Mouse (Mus musculus) C2C12 (cell line): Measurements from ENCODE around the gene Prpf31. TPM values are rescaled to one million over a fixed set of nuclear protein-coding genes. Genes with fewer than 3 reads are reported as not detected.
"Not testable (repeated sequence)": the region's sequence is repeated elsewhere in the genome, so short reads cannot be mapped to it uniquely, and the experiment has no call there.

Source experiments
- H3K27me3 ChIP-seq: one replicate; pipeline ENCODE4 v1.6.1; 2011; ENCODE audit not compliant: control insufficient read depth, insufficient read depth, insufficient read length
- H3K36me3 ChIP-seq: one replicate; pipeline ENCODE4 v1.6.1; 2011; ENCODE audit not compliant: control insufficient read depth, insufficient read depth
- H3K4me3 ChIP-seq: one replicate; pipeline ENCODE4 v1.5.1; 2011; ENCODE audit warnings: mild to moderate bottlenecking, control low read depth; ENCODE audit not compliant: poor library complexity, insufficient read depth, severe bottlenecking
- H3K79me2 ChIP-seq: one replicate; pipeline ENCODE4 v1.6.1; 2011; ENCODE audit not compliant: control insufficient read depth, insufficient read depth
- H3K79me3 ChIP-seq: one replicate; pipeline ENCODE4 v1.6.1; 2011; ENCODE audit warnings: low read depth, control low read depth
- H3ac ChIP-seq: one replicate; pipeline ENCODE3; 2011; ENCODE audit warnings: low read depth; ENCODE audit not compliant: control insufficient read depth, insufficient read length
- CEBPB ChIP-seq: IDR thresholded peaks from one replicate; pipeline ENCODE4 v1.6.1; 2011; ENCODE audit warnings: low read depth, mild to moderate bottlenecking, control low read depth, moderate library complexity
- CTCF ChIP-seq: IDR thresholded peaks from one replicate; pipeline ENCODE4 v1.5.1; 2011; ENCODE audit not compliant: control insufficient read depth, insufficient read depth, insufficient read length
- FOSL1 ChIP-seq: IDR thresholded peaks from one replicate; pipeline ENCODE4 v1.8.0; 2011; ENCODE audit warnings: mild to moderate bottlenecking, low read length; ENCODE audit not compliant: poor library complexity, insufficient read depth, severe bottlenecking
- MAX ChIP-seq: IDR thresholded peaks from one replicate; pipeline ENCODE4 v1.6.1; 2011; ENCODE audit warnings: mild to moderate bottlenecking, control low read depth
- MYOD1 ChIP-seq: IDR thresholded peaks from one replicate; pipeline ENCODE4 v1.6.1; 2011; ENCODE audit warnings: low read depth; ENCODE audit not compliant: control insufficient read depth, insufficient read length
- MYOG ChIP-seq: IDR thresholded peaks from one replicate; pipeline ENCODE4 v1.6.1; 2011; ENCODE audit not compliant: control insufficient read depth, insufficient read length; ENCODE audit errors: extremely low read depth
- USF1 ChIP-seq: IDR thresholded peaks from one replicate; pipeline ENCODE4 v1.6.1; 2011; ENCODE audit warnings: low read depth, mild to moderate bottlenecking, control low read depth, moderate library complexity
- polyA plus RNA-seq: library from polyadenylated mRNA; unstranded; fragments of >200 nt; fragmentation: generic; extraction: Trizol; gene quantifications from one replicate; pipeline ENCODE4 v1.2.1, GENCODE M21; 2012; ENCODE audit warnings: missing spikeins

Gene Prpf31
- polyA plus RNA-seq, 1 experiment = 102 TPM

- Histone ChIP-seq H3ac (no peak overlapping the region), H3K36me3 (no peaks in the 10 kb centered on the region), H3K79me3 (no peaks in the 10 kb centered on the region), H3K79me2 (no peaks in the 10 kb centered on the region), H3K4me3 (no peak overlapping the region), H3K27me3 (no peaks in the 10 kb centered on the region)
- TF ChIP-seq USF1 (no peak), MYOD1 (no peak), CEBPB (no peak), MYOG (no peak), CTCF (no peak), FOSL1 (no peak), MAX (no peak)
Measured at GRCm38 (mm10) chr7:3590550-3590949, 39.2 kb upstream of the Prpf31 start.

DNA sequence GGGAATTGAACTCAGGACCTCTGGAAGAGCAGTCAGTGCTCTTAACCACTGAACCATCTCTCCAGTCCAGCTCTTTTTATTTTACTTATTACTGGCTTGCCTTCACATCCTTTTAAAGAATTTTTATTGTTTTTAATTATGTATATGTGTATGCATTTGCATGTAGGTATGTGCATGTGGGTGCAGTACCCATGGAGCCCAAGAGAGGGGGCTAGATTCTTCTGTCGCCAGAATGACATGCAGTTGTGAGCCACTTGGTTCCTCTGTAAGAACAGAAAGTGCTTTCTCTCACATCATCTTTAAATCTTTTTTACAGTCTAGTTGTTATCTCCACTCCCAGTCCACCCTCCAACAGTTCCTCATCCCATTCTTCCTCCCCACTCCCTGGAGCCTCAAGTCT is 38.3 kb upstream of the Prpf31 start:
- Histone ChIP-seq H3K79me3 (no peaks in the 10 kb centered on the region), H3ac (no peak overlapping the region), H3K27me3 (no peaks in the 10 kb centered on the region), H3K79me2 (no peaks in the 10 kb centered on the region), H3K36me3 (no peaks in the 10 kb centered on the region), H3K4me3 (no peak overlapping the region)
- TF ChIP-seq MYOD1 = no peak

- Histone ChIP-seq H3K4me3 (no peak overlapping the region), H3K79me3 (no peaks in the 10 kb centered on the region), H3K79me2 (no peaks in the 10 kb centered on the region), H3K27me3 (no peaks in the 10 kb centered on the region), H3ac (no peak overlapping the region), H3K36me3 (no peaks in the 10 kb centered on the region)
- TF ChIP-seq MYOG (no peak), CEBPB (no peak), MYOD1 (no peak), USF1 (no peak), FOSL1 (no peak), MAX (no peak), CTCF (no peak)
Measured at GRCm38 (mm10) chr7:3593855-3594254, 35.9 kb upstream of the Prpf31 start.

DNA sequence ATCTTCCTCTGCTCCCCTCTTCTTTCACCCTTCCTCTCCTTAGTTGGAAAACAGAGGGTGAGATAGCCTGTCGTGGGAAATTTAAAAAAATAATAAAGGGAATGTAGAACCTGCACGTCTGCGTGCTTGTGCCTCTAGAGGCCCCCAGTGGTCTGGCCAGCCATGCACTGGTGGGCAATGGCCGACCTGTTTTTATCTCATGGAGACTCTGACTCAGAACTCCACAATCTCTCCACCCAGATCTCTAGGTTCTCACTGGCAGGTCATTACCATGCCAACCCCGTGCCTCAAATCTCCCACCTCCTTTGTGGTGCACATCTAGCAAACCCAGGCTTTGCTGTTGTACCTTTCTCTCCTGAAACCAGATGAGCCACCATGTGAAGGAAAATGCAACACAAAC is 35.1 kb upstream of the Prpf31 start:
- Histone ChIP-seq H3K36me3 (no peaks in the 10 kb centered on the region), H3ac (no peak overlapping the region), H3K4me3 (no peak overlapping the region), H3K79me2 (no peaks in the 10 kb centered on the region), H3K27me3 (no peaks in the 10 kb centered on the region), H3K79me3 (no peaks in the 10 kb centered on the region)
- TF ChIP-seq MYOD1 (no peak), USF1 (no peak), MYOG (no peak), MAX (no peak), CEBPB (no peak), FOSL1 (no peak), CTCF (no peak)

DNA sequence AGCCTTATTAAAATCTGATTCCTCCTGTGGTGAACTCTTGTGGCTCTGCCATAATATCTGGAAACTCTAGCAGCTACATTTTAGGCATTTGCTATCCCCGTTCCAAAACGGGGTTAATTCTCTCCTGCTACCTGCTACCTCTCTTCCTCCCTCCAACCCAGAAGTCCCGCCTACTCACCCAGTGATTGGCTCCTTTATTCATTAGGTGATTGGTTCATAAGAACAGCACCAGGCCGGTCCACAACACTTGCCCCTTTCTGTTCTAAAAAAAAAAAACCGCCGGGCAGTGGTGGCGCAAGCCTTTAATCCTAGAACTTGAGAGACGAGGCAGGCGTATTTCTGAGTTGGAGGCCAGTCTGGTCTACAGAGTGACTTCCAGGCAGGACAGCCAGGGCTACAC is 34.6 kb upstream of the Prpf31 start:
- TF ChIP-seq MYOG (no peak), CEBPB (no peak), FOSL1 (no peak), MAX (no peak), CTCF (no peak), MYOD1 (no peak), USF1 (no peak)
- H3ac ChIP-seq = no peak overlapping the region

GRCm38 (mm10) chr7:3597755-3598154 is 32.0 kb upstream of the Prpf31 start:
- H3K4me3 ChIP-seq, H3K36me3 ChIP-seq, H3ac ChIP-seq, H3K79me2 ChIP-seq, H3K27me3 ChIP-seq, H3K79me3 ChIP-seq: not testable (repeated sequence)

More for the DNA sequence above, 34.6 kb upstream of the Prpf31 start:
- no peaks in the 10 kb centered on the region for H3K27me3 ChIP-seq
- H3K36me3 ChIP-seq = no peaks in the 10 kb centered on the region
- H3K79me2 ChIP-seq = no peaks in the 10 kb centered on the region
- H3K79me3 ChIP-seq = no peaks in the 10 kb centered on the region
- H3K4me3 ChIP-seq = no peak overlapping the region
